Mouse (Mus musculus): ENCODE data around the gene Tm4sf5.
"Not testable (repeated sequence)": the region's sequence is repeated elsewhere in the genome, so short reads cannot be mapped to it uniquely, and the experiment has no call there.

Tm4sf5 gene

GRCm38 (mm10) chr11:70504970-70505369 is at the start of gene Tm4sf5:
Gene Tm4sf5 (plus strand): TSS chr11:70505244.
- DNase-seq (ENCODE audit: low read depth): no peak

- no peak for DNase-seq (ENCODE audit: low read depth)
Observed at GRCm38 (mm10) chr11:70458688-70459600, 46.1 kb upstream of the Tm4sf5 start, which contains the start of gene Zmynd15. Gene Zmynd15 (plus strand): TSS chr11:70459433.

- no peak for DNase-seq (ENCODE audit: low read depth)
Observed at GRCm38 (mm10) chr11:70459601-70460101, 45.4 kb upstream of the Tm4sf5 start, which contains the start of gene Cxcl16. Gene Cxcl16 (minus strand): TSS chr11:70459984.

GRCm38 (mm10) chr11:70463970-70464369 is 41.1 kb upstream of the Tm4sf5 start:
- no peak for DNase-seq (ENCODE audit: low read depth)

- no peak for DNase-seq (ENCODE audit: low read depth)
Observed at GRCm38 (mm10) chr11:70465211-70465610, 39.8 kb upstream of the Tm4sf5 start.

- DNase-seq (ENCODE audit: low read depth): no peak
Observed at GRCm38 (mm10) chr11:70465824-70466223, 39.2 kb upstream of the Tm4sf5 start.

- DNase-seq (ENCODE audit: low read depth): no peak
Observed at GRCm38 (mm10) chr11:70467902-70468619, 37.0 kb upstream of the Tm4sf5 start.

GRCm38 (mm10) chr11:70469764-70470163 is 35.3 kb upstream of the Tm4sf5 start:
- DNase-seq (ENCODE audit: low read depth): no peak

GRCm38 (mm10) chr11:70472716-70473115 is 32.3 kb upstream of the Tm4sf5 start:
- DNase-seq (ENCODE audit: low read depth): no peak

- not testable (repeated sequence) for DNase-seq (ENCODE audit: low read depth)
Observed at GRCm38 (mm10) chr11:70473291-70473690, 31.8 kb upstream of the Tm4sf5 start.

GRCm38 (mm10) chr11:70474872-70475534 is 30.0 kb upstream of the Tm4sf5 start:
- DNase-seq (ENCODE audit: low read depth): no peak

GRCm38 (mm10) chr11:70485498-70485897 is 19.5 kb upstream of the Tm4sf5 start:
- DNase-seq (ENCODE audit: low read depth): no peak

- DNase-seq (ENCODE audit: low read depth): no peak
Observed at GRCm38 (mm10) chr11:70487816-70488215, 17.2 kb upstream of the Tm4sf5 start.

GRCm38 (mm10) chr11:70489138-70489537 is 15.9 kb upstream of the Tm4sf5 start:
- DNase-seq (ENCODE audit: low read depth): no peak

GRCm38 (mm10) chr11:70489684-70490083 is 15.4 kb upstream of the Tm4sf5 start:
- DNase-seq (ENCODE audit: low read depth): no peak

- DNase-seq (ENCODE audit: low read depth): no peak
Observed at GRCm38 (mm10) chr11:70499566-70500475, 5.2 kb upstream of the Tm4sf5 start.

- DNase-seq (ENCODE audit: low read depth): no peak
Observed at GRCm38 (mm10) chr11:70500476-70500812, 4.6 kb upstream of the Tm4sf5 start.

- DNase-seq (ENCODE audit: low read depth): no peak
Observed at GRCm38 (mm10) chr11:70502018-70502417, 3.0 kb upstream of the Tm4sf5 start.

GRCm38 (mm10) chr11:70506385-70506784 is 1.3 kb downstream of the Tm4sf5 start:
- DNase-seq (ENCODE audit: low read depth): no peak

GRCm38 (mm10) chr11:70506962-70507515 is 2.0 kb downstream of the Tm4sf5 start:
- DNase-seq (ENCODE audit: low read depth): no peak

All from c-Kit-positive CD71-positive TER-119-negative erythroid progenitor cells, embryonic 14.5 days (primary cell).